Mouse (Mus musculus) myocyte (in vitro differentiated cells): ENCODE measurements at regions not wholly inside any gene's neighbourhood (a gene's known extent, or its start where the extent isn't known, plus 50 kb on each side); places are given as distances from the start of the nearest gene placed in this dataset.

Source experiments
- E2F4 ChIP-seq: IDR thresholded peaks from one replicate; pipeline ENCODE4 v1.6.1; 2011; ENCODE audit warnings: mild to moderate bottlenecking, control low read depth, moderate library complexity; ENCODE audit not compliant: insufficient read depth
- MAX ChIP-seq: IDR thresholded peaks from one replicate; pipeline ENCODE4 v1.6.1; 2011; ENCODE audit warnings: low read depth, mild to moderate bottlenecking, control low read depth
- POLR2A ChIP-seq: IDR thresholded peaks from one replicate; pipeline ENCODE4 v1.6.1; 2011; ENCODE audit warnings: low read depth, mild to moderate bottlenecking, control low read depth, moderate library complexity; ENCODE audit not compliant: insufficient read length
- USF1 ChIP-seq: IDR thresholded peaks from one replicate; pipeline ENCODE4 v1.6.1; 2011; ENCODE audit warnings: low read depth, mild to moderate bottlenecking, control low read depth, moderate library complexity

DNA sequence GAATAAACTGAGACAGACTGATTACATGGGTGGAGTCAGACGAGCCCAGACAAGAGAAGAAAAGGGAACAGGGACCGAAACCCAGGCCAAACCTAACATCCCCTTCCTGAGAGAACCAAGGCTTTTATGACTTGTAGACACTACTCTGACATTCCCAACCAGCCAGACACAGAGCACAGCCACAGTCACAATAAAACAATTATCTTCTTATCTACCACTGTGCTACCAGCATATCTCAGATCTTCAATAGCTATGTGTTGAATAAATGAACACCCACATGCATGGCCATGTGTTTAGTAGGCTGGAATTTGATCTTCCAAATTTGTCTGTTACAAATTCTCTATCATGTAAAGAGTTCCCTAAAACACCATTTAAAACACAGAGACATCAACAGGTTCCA is 430.7 kb downstream of the Tns1 start:
- no peak for TF ChIP-seq POLR2A
- TF ChIP-seq MAX: no peak
- TF ChIP-seq USF1: no peak
- TF ChIP-seq E2F4: no peak
